Mouse (Mus musculus): Measurements from ENCODE around the gene Cpz. TPM values are rescaled to one million over a fixed set of nuclear protein-coding genes. Genes with fewer than 3 reads are reported as not detected.

Cpz gene
- polyA plus RNA-seq, 1 experiment from 2014 or later: 4.5 TPM

DNA sequence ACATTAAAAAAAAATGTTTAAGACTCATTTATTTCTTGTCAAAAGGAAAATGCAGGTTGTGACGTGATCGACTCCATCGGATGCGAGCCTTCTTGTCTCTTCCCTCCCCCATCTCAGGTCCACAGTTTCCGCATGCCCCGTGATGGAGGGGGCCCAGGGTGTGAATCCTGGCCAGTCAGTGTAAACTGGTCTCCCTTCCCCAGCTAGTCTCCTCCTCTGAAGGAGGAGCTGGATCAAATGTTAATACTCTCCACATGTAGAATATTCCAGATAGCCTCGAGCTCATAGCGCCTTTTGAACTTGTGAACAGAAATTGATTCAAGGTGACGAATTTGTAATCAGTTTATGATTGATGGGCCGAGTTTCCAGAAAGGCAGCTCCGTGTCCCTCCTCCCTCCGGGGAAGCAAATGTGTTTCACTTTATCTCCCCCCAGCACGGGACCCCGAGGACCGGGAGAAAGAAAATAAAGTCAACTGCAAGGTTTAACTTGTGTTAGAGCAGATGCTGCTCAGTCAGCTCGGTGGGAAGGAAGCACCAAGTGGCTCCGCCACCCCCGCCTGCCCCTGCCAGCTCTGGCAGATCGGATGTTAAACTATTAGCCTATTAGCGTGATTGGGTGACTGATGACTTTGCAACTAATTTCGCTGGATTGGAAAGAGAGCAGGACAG, 59.4 kb downstream of the Cpz start:
- no peaks in the 10 kb centered on the region for H3K9me3 ChIP-seq (replicated peaks; ENCODE audit: control insufficient read depth, low read length)
- H3K36me3 ChIP-seq (ENCODE audit: control insufficient read depth, insufficient read depth, low read length): no peaks in the 10 kb centered on the region
- no peak overlapping the region for H3K4me3 ChIP-seq (ENCODE audit: low read depth, low read length)
- whole genome bisulfite sequencing (ENCODE audit: insufficient replicate concordance): 34% methylated on average over 21 of the region's 21 CpGs
- no peak for ATAC-seq (replicated peaks; ENCODE audit: insufficient number of reproducible peaks, low FRiP score, low TSS enrichment)
- H3K27ac ChIP-seq (ENCODE audit: low read depth, low read length): no peak overlapping the region
- H3K9ac ChIP-seq (ENCODE audit: low read depth, low read length): no peak overlapping the region
- no peaks in the 10 kb centered on the region for H3K4me1 ChIP-seq (ENCODE audit: control insufficient read depth, insufficient read depth, low read length)
- peaks cover 49% of the 10 kb centered on the region for H3K27me3 ChIP-seq (ENCODE audit: control insufficient read depth, insufficient read depth, low read length)
- no peak overlapping the region for H3K4me2 ChIP-seq

DNA sequence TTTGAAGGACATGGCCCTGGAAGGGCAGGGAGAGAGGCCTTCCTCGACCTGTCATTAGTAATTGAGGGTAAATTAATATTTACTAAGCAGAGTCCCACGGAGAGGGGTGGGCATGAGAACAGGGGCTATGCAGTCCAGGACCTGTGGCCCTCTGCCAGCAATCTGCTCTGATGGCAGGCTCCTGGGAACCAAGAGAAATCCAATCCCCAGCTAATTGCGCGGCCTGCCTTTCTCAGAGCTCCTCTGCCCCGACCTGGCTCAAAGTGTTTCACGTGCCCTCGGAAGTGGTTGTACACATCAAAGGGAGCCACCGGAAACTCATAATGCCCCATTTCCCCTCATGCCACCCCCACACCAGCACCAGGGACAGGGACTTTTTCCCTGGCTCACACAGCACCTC, 63.4 kb downstream of the Cpz start:
- no peak overlapping the region for H3K4me3 ChIP-seq (ENCODE audit: low read depth, low read length)
- no peak overlapping the region for H3K9ac ChIP-seq (ENCODE audit: low read depth, low read length)
- WGBS (ENCODE audit: insufficient replicate concordance): 55% methylated on average over 8 of the region's 8 CpGs
- no peak overlapping the region for H3K4me2 ChIP-seq
- no peaks in the 10 kb centered on the region for H3K9me3 ChIP-seq (replicated peaks; ENCODE audit: control insufficient read depth, low read length)
- ATAC-seq (replicated peaks; ENCODE audit: insufficient number of reproducible peaks, low FRiP score, low TSS enrichment): no peak
- peaks cover 38% of the 10 kb centered on the region for H3K27me3 ChIP-seq (ENCODE audit: control insufficient read depth, insufficient read depth, low read length)
- H3K4me1 ChIP-seq (ENCODE audit: control insufficient read depth, insufficient read depth, low read length): no peaks in the 10 kb centered on the region
- no peak overlapping the region for H3K27ac ChIP-seq (ENCODE audit: low read depth, low read length)
- no peaks in the 10 kb centered on the region for H3K36me3 ChIP-seq (ENCODE audit: control insufficient read depth, insufficient read depth, low read length)

DNA sequence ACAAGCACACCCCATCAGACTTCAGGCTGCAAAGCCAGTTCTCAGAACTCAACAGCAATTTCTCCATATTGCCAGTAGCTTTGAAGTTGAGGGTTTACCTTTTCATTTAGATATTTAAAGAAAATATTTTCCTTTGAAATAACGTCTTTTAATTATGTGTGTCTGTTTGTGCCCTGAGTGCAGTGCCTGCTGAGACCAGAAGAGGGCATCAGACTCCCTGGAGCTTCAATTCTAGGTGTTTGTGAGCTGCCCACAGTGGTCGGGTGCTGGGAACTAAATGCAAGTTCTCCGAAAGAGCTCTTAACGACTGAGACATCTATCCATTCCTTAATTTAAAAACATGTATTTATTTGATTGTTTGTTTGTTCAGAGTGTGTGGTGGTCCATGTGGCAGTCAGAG, 65.7 kb downstream of the Cpz start:
- ATAC-seq (replicated peaks; ENCODE audit: insufficient number of reproducible peaks, low FRiP score, low TSS enrichment): no peak
- peaks cover 25% of the 10 kb centered on the region for H3K27me3 ChIP-seq (ENCODE audit: control insufficient read depth, insufficient read depth, low read length)
- 68% methylated on average over 4 of the region's 4 CpGs for WGBS (ENCODE audit: insufficient replicate concordance)

DNA sequence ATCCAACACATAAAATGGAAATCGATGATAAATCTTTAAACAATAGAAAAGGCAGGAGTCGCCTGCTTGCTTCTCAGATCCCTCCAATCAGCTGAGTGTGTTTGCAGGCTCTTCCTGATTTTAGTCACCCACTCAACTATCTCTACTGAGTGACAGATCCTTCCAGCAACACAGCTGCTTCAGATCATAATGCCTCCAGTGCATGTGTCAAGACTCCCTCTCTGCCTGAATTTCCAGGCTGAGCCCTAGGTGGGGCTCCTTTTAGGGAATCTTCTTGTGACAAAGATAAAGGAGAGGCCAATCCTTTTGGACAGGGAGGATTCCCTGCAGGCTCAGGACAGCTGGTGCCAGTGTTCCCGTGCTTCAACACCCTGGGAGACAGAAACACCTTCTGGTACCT, 67.2 kb downstream of the Cpz start:
- H3K9me3 ChIP-seq (replicated peaks; ENCODE audit: control insufficient read depth, low read length): no peaks in the 10 kb centered on the region
- no peak overlapping the region for H3K4me2 ChIP-seq
- no peaks in the 10 kb centered on the region for H3K36me3 ChIP-seq (ENCODE audit: control insufficient read depth, insufficient read depth, low read length)
- peaks cover 19% of the 10 kb centered on the region for H3K27me3 ChIP-seq (ENCODE audit: control insufficient read depth, insufficient read depth, low read length)
- no peak overlapping the region for H3K9ac ChIP-seq (ENCODE audit: low read depth, low read length)
- no peak overlapping the region for H3K4me3 ChIP-seq (ENCODE audit: low read depth, low read length)
- no peaks in the 10 kb centered on the region for H3K4me1 ChIP-seq (ENCODE audit: control insufficient read depth, insufficient read depth, low read length)
- no peak for ATAC-seq (replicated peaks; ENCODE audit: insufficient number of reproducible peaks, low FRiP score, low TSS enrichment)
- no peak overlapping the region for H3K27ac ChIP-seq (ENCODE audit: low read depth, low read length)
- WGBS (ENCODE audit: insufficient replicate concordance): 48% methylated on average over 3 of the region's 3 CpGs

More for the DNA sequence above, 65.7 kb downstream of the Cpz start:
- no peak overlapping the region for H3K27ac ChIP-seq (ENCODE audit: low read depth, low read length)
- H3K9me3 ChIP-seq (replicated peaks; ENCODE audit: control insufficient read depth, low read length): no peaks in the 10 kb centered on the region
- no peaks in the 10 kb centered on the region for H3K4me1 ChIP-seq (ENCODE audit: control insufficient read depth, insufficient read depth, low read length)
- no peaks in the 10 kb centered on the region for H3K36me3 ChIP-seq (ENCODE audit: control insufficient read depth, insufficient read depth, low read length)
- no peak overlapping the region for H3K4me2 ChIP-seq
- no peak overlapping the region for H3K4me3 ChIP-seq (ENCODE audit: low read depth, low read length)
- no peak overlapping the region for H3K9ac ChIP-seq (ENCODE audit: low read depth, low read length)

- Histone ChIP-seq H3K4me2 (no peak overlapping the region), H3K36me3 (ENCODE audit: control insufficient read depth, insufficient read depth, low read length) (no peaks in the 10 kb centered on the region), H3K27me3 (ENCODE audit: control insufficient read depth, insufficient read depth, low read length) (peaks cover 11% of the 10 kb centered on the region), H3K27ac (ENCODE audit: low read depth, low read length) (no peak overlapping the region), H3K9ac (ENCODE audit: low read depth, low read length) (no peak overlapping the region), H3K9me3 (replicated peaks; ENCODE audit: control insufficient read depth, low read length) (no peaks in the 10 kb centered on the region), H3K4me1 (ENCODE audit: control insufficient read depth, insufficient read depth, low read length) (no peaks in the 10 kb centered on the region), H3K4me3 (ENCODE audit: low read depth, low read length) (no peak overlapping the region)
- ATAC-seq (replicated peaks; ENCODE audit: insufficient number of reproducible peaks, low FRiP score, low TSS enrichment): no peak
- 74% methylated on average over 7 of the region's 7 CpGs for WGBS (ENCODE audit: insufficient replicate concordance)
Measured at GRCm38 (mm10) chr5:35457364-35457763, 68.1 kb downstream of the Cpz start.

DNA sequence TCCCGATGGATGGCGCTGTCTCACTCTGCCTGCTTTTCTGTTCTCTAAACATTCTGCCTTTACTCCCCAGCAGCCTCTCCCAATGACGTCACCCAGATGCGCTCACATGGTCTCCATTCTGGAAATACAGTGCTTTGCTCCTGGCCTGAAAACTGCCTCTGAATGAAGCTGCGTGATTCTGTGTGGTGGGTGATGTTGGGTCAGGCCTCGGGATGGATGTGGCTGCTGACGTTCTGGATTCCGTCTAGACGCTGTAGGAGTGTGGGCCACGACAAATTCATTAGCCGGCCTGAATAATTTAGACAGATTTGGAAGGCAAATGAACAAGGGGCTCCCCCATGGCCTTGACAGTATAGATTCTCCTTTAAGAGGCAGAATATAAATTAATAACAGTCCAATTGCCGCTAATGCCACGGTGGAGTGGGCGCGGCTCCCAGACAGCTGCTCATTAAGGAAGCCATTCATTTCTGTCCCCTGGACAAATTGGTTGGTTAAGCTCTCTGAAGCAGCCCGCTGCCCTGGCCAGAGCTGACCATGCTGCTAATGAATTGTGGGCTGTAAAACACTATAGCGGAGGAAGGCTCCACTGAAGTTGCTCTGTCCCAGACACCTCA, 71.2 kb downstream of the Cpz start:
- H3K4me1 ChIP-seq (ENCODE audit: control insufficient read depth, insufficient read depth, low read length): no peaks in the 10 kb centered on the region
- H3K27me3 ChIP-seq (ENCODE audit: control insufficient read depth, insufficient read depth, low read length): peaks cover 11% of the 10 kb centered on the region
- H3K36me3 ChIP-seq (ENCODE audit: control insufficient read depth, insufficient read depth, low read length): no peaks in the 10 kb centered on the region
- 65% methylated on average over 17 of the region's 17 CpGs for WGBS (ENCODE audit: insufficient replicate concordance)
- no peak for ATAC-seq (replicated peaks; ENCODE audit: insufficient number of reproducible peaks, low FRiP score, low TSS enrichment)
- no peak overlapping the region for H3K4me3 ChIP-seq (ENCODE audit: low read depth, low read length)
- H3K9ac ChIP-seq (ENCODE audit: low read depth, low read length): no peak overlapping the region
- H3K9me3 ChIP-seq (replicated peaks; ENCODE audit: control insufficient read depth, low read length): no peaks in the 10 kb centered on the region
- H3K4me2 ChIP-seq: no peak overlapping the region
- H3K27ac ChIP-seq (ENCODE audit: low read depth, low read length): no peak overlapping the region

Other genes starting within 250 kb of the Cpz start
- 0.04 TPM in 1 of 2 replicates, not detected in the other for gene Adra2c, start 247.4 kb downstream of the Cpz start, polyA plus RNA-seq (2014; fragmentation: Nextera tagmentation; extraction: Ambion mirVana)
- not detected in 2 replicates for gene Hmx1, start 136.6 kb downstream of the Cpz start, polyA plus RNA-seq (2014; fragmentation: Nextera tagmentation; extraction: Ambion mirVana)
- gene Trmt44, start 49.4 kb upstream of the Cpz start, polyA plus RNA-seq (2014; fragmentation: Nextera tagmentation; extraction: Ambion mirVana): 4.6 and 4.9 TPM in 2 replicates
- 10.5 and 11.4 TPM in 2 replicates for gene Acox3, start 57.3 kb upstream of the Cpz start, polyA plus RNA-seq (2014; fragmentation: Nextera tagmentation; extraction: Ambion mirVana)
- 3.7 and 4.1 TPM in 2 replicates for gene Htra3, start 154.1 kb upstream of the Cpz start, polyA plus RNA-seq (2014; fragmentation: Nextera tagmentation; extraction: Ambion mirVana)
- 4.7 and 8.4 TPM in 2 replicates for gene Sh3tc1, start 214.3 kb upstream of the Cpz start, polyA plus RNA-seq (2014; fragmentation: Nextera tagmentation; extraction: Ambion mirVana)
- gene Ablim2, start 232.2 kb upstream of the Cpz start, polyA plus RNA-seq (2014; fragmentation: Nextera tagmentation; extraction: Ambion mirVana): 1.9 and 2.5 TPM in 2 replicates